Mouse (Mus musculus) kidney, adult 2 months (tissue): Measurements from ENCODE around the gene Mfsd6. TPM values are rescaled to one million over a fixed set of nuclear protein-coding genes. Genes with fewer than 3 reads are reported as not detected.

Experiments used
- DNase-seq: peaks from one replicate; pipeline ENCODE4 v3.0.0; 2021
- H3K27ac ChIP-seq: fragments of 200-500 bp; 2 replicates; pipeline ENCODE4 v1.5.1; 2012; ENCODE audit warnings: low read depth, low read length, control low read depth, inconsistent platforms; ENCODE audit not compliant: insufficient read depth
- H3K27me3 ChIP-seq: fragments of 200-500 bp; replicated peaks from 2 replicates; pipeline ENCODE4 v1.6.1; 2012; ENCODE audit warnings: mild to moderate bottlenecking, moderate library complexity, low read length, inconsistent platforms; ENCODE audit not compliant: control insufficient read depth, insufficient read depth
- H3K36me3 ChIP-seq: fragments of 200-500 bp; 2 replicates; pipeline ENCODE4 v1.6.1; 2012; ENCODE audit warnings: mild to moderate bottlenecking, moderate library complexity, low read length, inconsistent platforms; ENCODE audit not compliant: control insufficient read depth, insufficient read depth
- H3K4me1 ChIP-seq: fragments of 200-500 bp; 2 replicates; pipeline ENCODE4 v1.6.1; 2011; ENCODE audit warnings: low read length; ENCODE audit not compliant: control insufficient read depth, insufficient read depth
- H3K4me3 ChIP-seq: fragments of 200-500 bp; 2 replicates; pipeline ENCODE4 v1.5.1; 2011; ENCODE audit warnings: mild to moderate bottlenecking, low read depth, low read length, control low read depth; ENCODE audit not compliant: insufficient read depth
- CTCF ChIP-seq: fragments of 200-500 bp; conservative IDR thresholded peaks from 2 replicates; pipeline ENCODE4 v1.5.1; 2011; ENCODE audit warnings: low read depth, mild to moderate bottlenecking, control low read depth, low read length, moderate library complexity, mixed read lengths; ENCODE audit not compliant: insufficient read depth, insufficient read length
- POLR2A ChIP-seq: fragments of 200-500 bp; IDR thresholded peaks from one replicate; pipeline ENCODE4 v1.6.1; 2011; ENCODE audit warnings: low read depth, low read length, control low read depth
- WGBS: fragments of 180-500 bp; shearing (Covaris S2); methylation state at CpG from one replicate; pipeline ENCODE4 v1.1.7; 2018; 5-methylcytosine and 5-hydroxymethylcytosine counted together
- polyA plus RNA-seq: library from polyadenylated mRNA; depleted of rRNA; stranded (reverse); fragments of >200 nt; gene quantifications from 2 replicates; pipeline ENCODE4 v1.2.3, GENCODE M21; 2012

Mfsd6 gene
- polyA plus RNA-seq, 1 experiment, result 9.7 TPM

DNA sequence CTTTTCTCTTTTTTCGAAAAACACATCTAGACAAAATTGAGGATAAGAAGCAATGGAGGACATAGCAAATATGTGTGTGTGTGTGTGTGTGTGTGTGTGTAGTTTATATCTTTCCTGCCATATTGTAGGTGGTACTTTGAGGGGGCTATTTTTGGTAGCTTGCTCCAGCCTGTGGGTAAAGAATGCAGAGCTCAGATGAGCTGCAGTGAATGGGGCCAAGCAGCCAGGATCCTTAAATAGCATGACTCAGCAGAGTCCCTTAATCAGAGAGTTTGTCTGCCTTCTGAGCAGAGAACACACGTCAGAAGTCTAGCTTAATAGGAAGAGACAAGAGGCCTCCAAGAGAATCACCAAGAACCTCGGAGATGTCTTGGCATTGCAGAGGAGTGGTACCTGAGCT, 25.4 kb upstream of the Mfsd6 start:
- 74% methylated on average over 3 of the region's 3 CpGs for WGBS

DNA sequence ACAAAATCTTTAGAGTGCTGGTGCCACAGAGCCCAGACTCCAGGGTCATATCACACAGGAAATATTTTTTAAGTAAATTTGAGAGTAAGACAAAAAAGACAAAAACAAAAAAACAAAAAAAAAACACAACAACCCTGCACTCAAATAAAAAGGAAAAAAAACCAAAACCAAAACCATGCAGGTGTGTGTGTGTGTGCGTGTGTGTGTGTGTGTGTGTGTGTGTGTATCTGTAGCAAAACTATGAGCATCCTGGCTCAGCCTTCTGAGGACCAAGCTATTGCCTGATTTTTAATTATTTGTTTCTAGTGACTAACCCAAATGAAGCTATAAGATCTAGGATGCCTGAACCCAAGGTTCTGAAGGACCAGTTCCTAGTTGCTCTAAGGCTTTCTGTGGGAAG, 24.4 kb upstream of the Mfsd6 start:
- Histone ChIP-seq H3K27ac (no peak overlapping the region), H3K36me3 (no peaks in the 10 kb centered on the region), H3K4me3 (no peak overlapping the region), H3K4me1 (no peaks in the 10 kb centered on the region), H3K27me3 (no peaks in the 10 kb centered on the region)
- no peak for DNase-seq
- TF ChIP-seq POLR2A (no peak), CTCF (no peak)
- WGBS, result 91% methylated on average over 1 of the region's 1 CpGs

More for the DNA sequence above, 25.4 kb upstream of the Mfsd6 start:
- H3K4me1 ChIP-seq, result no peaks in the 10 kb centered on the region
- TF ChIP-seq CTCF, result no peak
- TF ChIP-seq POLR2A, result no peak
- no peaks in the 10 kb centered on the region for H3K36me3 ChIP-seq
- no peak for DNase-seq
- H3K4me3 ChIP-seq, result no peak overlapping the region
- H3K27me3 ChIP-seq, result no peaks in the 10 kb centered on the region
- no peak overlapping the region for H3K27ac ChIP-seq

DNA sequence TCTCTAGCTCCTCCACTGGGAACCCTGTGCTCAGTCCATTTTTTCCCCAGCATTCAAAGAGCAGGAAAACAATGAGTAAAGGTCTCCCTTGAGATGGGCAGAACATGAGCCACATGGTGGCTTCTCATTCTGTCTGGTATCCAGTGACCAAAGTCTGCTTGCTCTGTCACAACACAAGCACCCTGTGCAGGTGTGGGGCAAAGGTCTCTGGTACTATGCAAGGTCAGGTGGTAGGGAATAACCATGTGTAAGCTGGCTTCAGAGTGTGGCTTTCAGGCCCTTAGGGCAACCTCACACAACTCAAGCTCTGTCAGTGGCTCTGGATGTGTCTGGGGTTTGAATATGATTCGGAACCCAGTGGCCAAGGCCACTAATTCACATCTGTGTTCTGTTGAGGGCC, 22.7 kb upstream of the Mfsd6 start:
- H3K4me1 ChIP-seq, result no peaks in the 10 kb centered on the region
- H3K27ac ChIP-seq, result no peak overlapping the region
- H3K36me3 ChIP-seq, result no peaks in the 10 kb centered on the region
- WGBS, result 89% methylated on average over 1 of the region's 1 CpGs
- DNase-seq, result peak; percentile 57
- TF ChIP-seq CTCF (no peak), POLR2A (no peak)
- H3K27me3 ChIP-seq, result no peaks in the 10 kb centered on the region
- no peak overlapping the region for H3K4me3 ChIP-seq

DNA sequence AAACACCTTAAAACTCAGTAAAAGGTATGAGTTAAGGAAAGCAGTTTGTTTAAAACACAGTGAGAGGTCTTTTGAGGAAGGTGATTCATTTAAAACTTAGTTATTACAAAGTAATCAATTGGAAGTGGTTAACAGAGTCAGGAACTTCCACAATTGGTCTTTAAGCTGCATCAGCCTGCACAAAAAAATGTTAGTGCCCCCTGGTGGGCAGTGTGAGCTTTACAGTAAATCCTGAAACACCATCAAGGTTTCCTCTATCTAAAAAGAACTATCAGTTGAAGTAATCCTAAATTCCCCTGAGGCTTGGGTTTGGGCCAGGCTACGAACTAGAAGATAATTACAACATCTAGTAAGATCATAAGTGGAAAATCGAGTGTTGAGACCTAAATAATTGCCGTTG, 21.0 kb upstream of the Mfsd6 start:
- H3K27ac ChIP-seq, result no peak overlapping the region
- H3K36me3 ChIP-seq, result no peaks in the 10 kb centered on the region
- H3K4me3 ChIP-seq, result no peak overlapping the region
- no peaks in the 10 kb centered on the region for H3K4me1 ChIP-seq
- no peaks in the 10 kb centered on the region for H3K27me3 ChIP-seq
- peak; percentile 63 for DNase-seq
- 19% methylated on average over 3 of the region's 3 CpGs for WGBS
- TF ChIP-seq POLR2A (no peak), CTCF (0 out of 2 replicates have a peak, but pooled peaks have one; percentile 15)

- 86% methylated on average over 5 of the region's 5 CpGs for WGBS
- H3K4me3 ChIP-seq, result no peak overlapping the region
- no peak overlapping the region for H3K27ac ChIP-seq
- no peaks in the 10 kb centered on the region for H3K36me3 ChIP-seq
- TF ChIP-seq POLR2A, result no peak
- no peak for TF ChIP-seq CTCF
- H3K27me3 ChIP-seq, result no peaks in the 10 kb centered on the region
- no peaks in the 10 kb centered on the region for H3K4me1 ChIP-seq
- DNase-seq, result no peak
Observed at GRCm38 (mm10) chr1:52742567-52742966, 15.3 kb upstream of the Mfsd6 start.

- WGBS, result 64% methylated on average over 4 of the region's 4 CpGs
- no peak for DNase-seq
- Histone ChIP-seq H3K4me3 (no peak overlapping the region), H3K27me3 (no peaks in the 10 kb centered on the region), H3K4me1 (no peaks in the 10 kb centered on the region), H3K27ac (no peak overlapping the region), H3K36me3 (no peaks in the 10 kb centered on the region)
- TF ChIP-seq CTCF (no peak), POLR2A (no peak)
Observed at GRCm38 (mm10) chr1:52734208-52734607, 6.9 kb upstream of the Mfsd6 start.

- Histone ChIP-seq H3K36me3 (no peaks in the 10 kb centered on the region), H3K4me3 (no peak overlapping the region), H3K4me1 (no peaks in the 10 kb centered on the region; the same call in 1 of the 2 replicates), H3K27ac (no peak overlapping the region), H3K27me3 (no peaks in the 10 kb centered on the region)
- no peak for DNase-seq
- TF ChIP-seq CTCF (no peak), POLR2A (no peak)
- 73% methylated on average over 1 of the region's 1 CpGs for WGBS
Observed at GRCm38 (mm10) chr1:52730258-52730657, 3.0 kb upstream of the Mfsd6 start.
